Mouse (Mus musculus): ENCODE results near the gene Tbcel.

DNA sequence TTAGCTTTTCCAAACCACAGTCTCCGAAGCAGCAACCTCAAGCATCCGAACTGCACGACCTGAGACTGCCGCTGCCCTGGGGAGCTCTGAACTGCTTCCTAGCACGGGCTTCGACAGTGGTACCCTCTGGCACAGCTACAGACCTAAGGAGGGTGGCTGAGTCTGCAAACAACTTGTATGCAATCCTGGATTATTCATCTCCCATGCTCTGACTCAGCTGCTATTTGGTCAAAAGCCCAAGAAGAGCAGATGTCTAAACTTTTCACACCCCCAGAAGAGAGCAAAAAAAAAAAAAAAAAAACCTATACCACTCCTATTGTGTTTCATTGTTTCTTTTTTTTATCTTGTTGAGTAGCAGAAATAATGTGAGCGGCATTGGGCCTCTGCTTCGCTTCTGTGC lies 113.3 kb downstream of the Tbcel start:
- TF ChIP-seq CTCF (IDR thresholded peaks at IDR 0.05; ENCODE audit: control insufficient read depth, insufficient read depth, low read length), result no peak
- TF ChIP-seq POLR2A (IDR thresholded peaks at IDR 0.05; ENCODE audit: borderline replicate concordance, control insufficient read depth, low read depth, low read length), result no peak
